Mouse (Mus musculus): ENCODE measurements at regions not wholly inside any gene's neighbourhood (a gene's known extent, or its start where the extent isn't known, plus 50 kb on each side); places are given as distances from the start of the nearest gene placed in this dataset.
"Not testable (repeated sequence)": the region's sequence is repeated elsewhere in the genome, so short reads cannot be mapped to it uniquely, and the experiment has no call there.

GRCm38 (mm10) chr14:114485781-114486180, 606.2 kb upstream of the Gpc5 start:
- Histone ChIP-seq H3K27me3 (ENCODE audit: control insufficient read depth) (no peaks in the 10 kb centered on the region), H3K9me3 (ENCODE audit: control insufficient read depth, low read length) (peaks cover 3% of the 10 kb centered on the region; the same call in 1 of the 2 replicates), H3K4me3 (replicated peaks) (no peak overlapping the region), H3K4me1 (ENCODE audit: control insufficient read depth) (no peaks in the 10 kb centered on the region), H3K36me3 (ENCODE audit: control insufficient read depth) (no peaks in the 10 kb centered on the region)
- TF ChIP-seq GATA1 (IDR thresholded peaks at IDR 0.05; ENCODE audit: low read length) (no peak), TAL1 (IDR thresholded peaks at IDR 0.05; ENCODE audit: low read length) (no peak)

- not testable (repeated sequence) for H3K36me3 ChIP-seq (ENCODE audit: control insufficient read depth); H3K9me3 ChIP-seq (ENCODE audit: control insufficient read depth, low read length); H3K27me3 ChIP-seq (ENCODE audit: control insufficient read depth); H3K4me1 ChIP-seq (ENCODE audit: control insufficient read depth); H3K4me3 ChIP-seq (replicated peaks)
These were observed 598.6 kb upstream of the Gpc5 start for GRCm38 (mm10) chr14:114493371-114493770.

GRCm38 (mm10) chr14:114504976-114505375, 587.0 kb upstream of the Gpc5 start:
- H3K36me3 ChIP-seq (ENCODE audit: control insufficient read depth), result no peaks in the 10 kb centered on the region
- no peak overlapping the region for H3K4me3 ChIP-seq (replicated peaks)
- H3K4me1 ChIP-seq (ENCODE audit: control insufficient read depth), result no peaks in the 10 kb centered on the region
- H3K27me3 ChIP-seq (ENCODE audit: control insufficient read depth), result no peaks in the 10 kb centered on the region
- TF ChIP-seq GATA1 (IDR thresholded peaks at IDR 0.05; ENCODE audit: low read length), result no peak
- no peak for TF ChIP-seq TAL1 (IDR thresholded peaks at IDR 0.05; ENCODE audit: low read length)
- no peaks in the 10 kb centered on the region for H3K9me3 ChIP-seq (ENCODE audit: control insufficient read depth, low read length)

- Histone ChIP-seq H3K27me3 (ENCODE audit: control insufficient read depth) (no peaks in the 10 kb centered on the region), H3K4me3 (replicated peaks) (no peak overlapping the region), H3K36me3 (ENCODE audit: control insufficient read depth) (no peaks in the 10 kb centered on the region), H3K9me3 (ENCODE audit: control insufficient read depth, low read length) (peaks cover 2% of the 10 kb centered on the region; the same call in 1 of the 2 replicates), H3K4me1 (ENCODE audit: control insufficient read depth) (no peaks in the 10 kb centered on the region)
- TF ChIP-seq TAL1 (IDR thresholded peaks at IDR 0.05; ENCODE audit: low read length) (no peak), GATA1 (IDR thresholded peaks at IDR 0.05; ENCODE audit: low read length) (no peak)
These were observed 543.9 kb upstream of the Gpc5 start for GRCm38 (mm10) chr14:114547910-114548680.

DNA sequence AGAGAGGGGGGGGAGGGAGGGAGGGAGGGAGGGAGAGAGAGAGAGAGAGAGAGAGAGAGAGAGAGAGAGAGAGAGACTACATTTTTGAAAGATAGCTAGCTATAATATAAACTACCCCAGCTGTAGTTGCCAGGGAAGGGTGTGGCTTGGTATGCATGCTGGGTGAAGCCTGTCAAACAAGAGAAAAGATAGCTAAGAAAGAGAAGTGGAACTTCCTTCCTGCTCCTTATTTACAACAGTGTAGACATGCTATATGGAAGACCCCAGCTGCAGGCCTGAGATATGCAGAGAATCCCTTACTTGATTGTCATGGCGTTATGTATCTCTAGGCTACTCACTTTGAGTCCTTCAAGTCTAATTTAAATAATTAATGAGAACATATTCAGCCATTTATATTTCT, 542.9 kb upstream of the Gpc5 start:
- no peaks in the 10 kb centered on the region for H3K27me3 ChIP-seq (ENCODE audit: control insufficient read depth)
- no peak overlapping the region for H3K4me3 ChIP-seq (replicated peaks)
- no peak for TF ChIP-seq GATA1 (IDR thresholded peaks at IDR 0.05; ENCODE audit: low read length)
- TF ChIP-seq TAL1 (IDR thresholded peaks at IDR 0.05; ENCODE audit: low read length), result no peak
- no peaks in the 10 kb centered on the region for H3K4me1 ChIP-seq (ENCODE audit: control insufficient read depth)
- H3K9me3 ChIP-seq (ENCODE audit: control insufficient read depth, low read length), result peaks cover 2% of the 10 kb centered on the region; the same call in 1 of the 2 replicates
- no peaks in the 10 kb centered on the region for H3K36me3 ChIP-seq (ENCODE audit: control insufficient read depth)

GRCm38 (mm10) chr14:114566411-114567030, 525.5 kb upstream of the Gpc5 start:
- Histone ChIP-seq H3K36me3 (ENCODE audit: control insufficient read depth) (no peaks in the 10 kb centered on the region), H3K27me3 (ENCODE audit: control insufficient read depth) (no peaks in the 10 kb centered on the region), H3K9me3 (ENCODE audit: control insufficient read depth, low read length) (no peaks in the 10 kb centered on the region), H3K4me1 (ENCODE audit: control insufficient read depth) (no peaks in the 10 kb centered on the region), H3K4me3 (replicated peaks) (no peak overlapping the region)
- TF ChIP-seq GATA1 (IDR thresholded peaks at IDR 0.05; ENCODE audit: low read length), result no peak
- TF ChIP-seq TAL1 (IDR thresholded peaks at IDR 0.05; ENCODE audit: low read length), result no peak

DNA sequence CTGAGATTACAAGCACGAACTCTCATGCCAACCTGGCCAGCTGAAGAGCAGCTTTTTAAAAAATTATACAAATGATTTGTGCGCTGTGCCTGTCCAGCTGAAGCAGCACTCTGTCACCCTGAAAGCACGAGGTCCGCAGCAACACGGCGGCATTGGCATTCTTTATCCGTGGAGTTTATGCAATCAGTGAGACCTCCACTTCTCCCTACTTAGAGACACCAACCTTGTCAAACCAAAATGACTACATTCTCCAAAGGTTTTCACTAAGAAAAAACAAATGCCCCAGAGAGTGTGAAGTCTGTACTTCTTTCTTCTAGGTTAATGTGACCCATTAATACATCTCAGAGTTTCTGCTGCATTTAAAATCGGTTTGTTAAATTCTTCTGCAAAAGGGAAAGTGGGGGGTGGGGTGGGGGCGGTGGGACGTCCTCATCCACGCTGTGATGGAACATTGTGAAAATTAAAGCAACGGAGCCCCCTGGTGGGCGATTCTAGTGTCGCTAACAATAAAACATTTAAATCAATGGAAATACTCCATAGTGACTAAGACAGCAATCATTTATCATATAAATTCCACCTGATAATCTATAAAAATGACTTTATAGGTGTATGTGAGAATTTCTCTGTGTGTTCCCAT, 524.2 kb upstream of the Gpc5 start:
- Histone ChIP-seq H3K36me3 (ENCODE audit: control insufficient read depth) (no peaks in the 10 kb centered on the region), H3K9me3 (ENCODE audit: control insufficient read depth, low read length) (no peaks in the 10 kb centered on the region), H3K4me1 (ENCODE audit: control insufficient read depth) (no peaks in the 10 kb centered on the region), H3K4me3 (replicated peaks) (no peak overlapping the region), H3K27me3 (ENCODE audit: control insufficient read depth) (no peaks in the 10 kb centered on the region)
- TF ChIP-seq TAL1 (IDR thresholded peaks at IDR 0.05; ENCODE audit: low read length) (no peak), GATA1 (IDR thresholded peaks at IDR 0.05; ENCODE audit: low read length) (no peak)

DNA sequence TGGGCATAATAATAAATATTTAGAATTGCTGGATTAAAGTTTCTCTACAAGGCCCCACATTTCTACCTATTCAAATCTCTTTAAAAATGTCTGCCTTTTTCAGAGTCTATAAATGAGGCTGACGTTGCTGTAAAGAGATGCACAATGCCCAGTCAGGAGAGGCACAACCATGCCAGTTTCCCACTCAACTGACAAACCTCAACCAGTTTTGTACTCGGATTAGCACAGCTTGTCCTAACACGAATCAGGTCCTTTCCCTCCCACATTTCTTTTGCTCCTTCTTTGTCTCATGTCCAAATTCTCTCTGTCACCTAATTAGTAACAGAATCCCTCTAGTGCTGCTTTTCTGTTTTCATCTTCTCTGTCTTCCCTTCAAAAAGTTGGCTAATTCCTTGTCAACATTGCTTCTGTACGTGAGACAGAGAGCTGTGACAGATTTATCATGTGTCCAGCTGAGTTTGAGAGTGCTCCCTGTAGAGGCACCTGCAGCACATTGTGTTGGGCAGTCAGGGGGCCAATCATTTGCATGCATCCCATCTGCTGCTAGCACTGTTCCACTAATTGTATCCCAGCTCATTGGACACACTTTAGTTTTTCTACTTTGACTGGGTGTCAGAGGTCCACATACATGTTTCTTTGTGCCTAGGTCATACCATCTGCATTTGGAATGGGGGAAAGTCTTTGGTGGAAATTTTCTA, 504.5 kb upstream of the Gpc5 start:
- H3K9me3 ChIP-seq (ENCODE audit: control insufficient read depth, low read length), result peaks cover under 1% of the 10 kb centered on the region
- no peaks in the 10 kb centered on the region for H3K36me3 ChIP-seq (ENCODE audit: control insufficient read depth)
- H3K27me3 ChIP-seq (ENCODE audit: control insufficient read depth), result no peaks in the 10 kb centered on the region
- H3K4me1 ChIP-seq (ENCODE audit: control insufficient read depth), result no peaks in the 10 kb centered on the region
- H3K4me3 ChIP-seq (replicated peaks), result no peak overlapping the region
- TF ChIP-seq GATA1 (IDR thresholded peaks at IDR 0.05; ENCODE audit: low read length) (no peak), TAL1 (IDR thresholded peaks at IDR 0.05; ENCODE audit: low read length) (no peak)

DNA sequence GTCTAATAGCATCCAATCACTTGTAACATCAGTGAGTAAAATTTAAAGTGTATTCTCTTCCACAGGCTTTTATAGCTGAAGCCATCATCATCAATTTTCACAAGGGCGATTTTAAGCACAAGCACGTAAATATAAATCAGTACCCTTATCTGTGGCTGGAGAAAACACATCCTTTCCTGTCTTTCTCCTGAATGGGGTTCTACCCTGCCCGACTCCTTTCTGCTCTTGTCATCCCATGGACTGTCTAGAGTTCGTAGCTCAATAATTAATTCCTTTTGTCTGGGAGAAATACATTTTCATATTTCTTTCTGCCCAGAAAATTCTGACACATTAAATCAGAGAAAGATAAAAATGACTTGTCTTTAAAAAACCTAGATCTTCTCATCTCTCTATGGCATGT, 482.7 kb upstream of the Gpc5 start:
- Histone ChIP-seq H3K4me3 (replicated peaks) (no peak overlapping the region), H3K4me1 (ENCODE audit: control insufficient read depth) (no peaks in the 10 kb centered on the region), H3K36me3 (ENCODE audit: control insufficient read depth) (no peaks in the 10 kb centered on the region), H3K27me3 (ENCODE audit: control insufficient read depth) (no peaks in the 10 kb centered on the region), H3K9me3 (ENCODE audit: control insufficient read depth, low read length) (peaks cover 3% of the 10 kb centered on the region; the same call in 1 of the 2 replicates)
- TF ChIP-seq GATA1 (IDR thresholded peaks at IDR 0.05; ENCODE audit: low read length) (no peak), TAL1 (IDR thresholded peaks at IDR 0.05; ENCODE audit: low read length) (no peak)

All from erythroblast, embryonic 14.5 days (primary cell).